Mouse (Mus musculus): ENCODE results near the gene Eif3b. TPM values are rescaled to one million over a fixed set of nuclear protein-coding genes. Genes with fewer than 3 reads are reported as not detected.

Eif3b gene
- polyA plus RNA-seq (2012; rRNA removed) = 125 and 145 TPM in 2 replicates

DNA sequence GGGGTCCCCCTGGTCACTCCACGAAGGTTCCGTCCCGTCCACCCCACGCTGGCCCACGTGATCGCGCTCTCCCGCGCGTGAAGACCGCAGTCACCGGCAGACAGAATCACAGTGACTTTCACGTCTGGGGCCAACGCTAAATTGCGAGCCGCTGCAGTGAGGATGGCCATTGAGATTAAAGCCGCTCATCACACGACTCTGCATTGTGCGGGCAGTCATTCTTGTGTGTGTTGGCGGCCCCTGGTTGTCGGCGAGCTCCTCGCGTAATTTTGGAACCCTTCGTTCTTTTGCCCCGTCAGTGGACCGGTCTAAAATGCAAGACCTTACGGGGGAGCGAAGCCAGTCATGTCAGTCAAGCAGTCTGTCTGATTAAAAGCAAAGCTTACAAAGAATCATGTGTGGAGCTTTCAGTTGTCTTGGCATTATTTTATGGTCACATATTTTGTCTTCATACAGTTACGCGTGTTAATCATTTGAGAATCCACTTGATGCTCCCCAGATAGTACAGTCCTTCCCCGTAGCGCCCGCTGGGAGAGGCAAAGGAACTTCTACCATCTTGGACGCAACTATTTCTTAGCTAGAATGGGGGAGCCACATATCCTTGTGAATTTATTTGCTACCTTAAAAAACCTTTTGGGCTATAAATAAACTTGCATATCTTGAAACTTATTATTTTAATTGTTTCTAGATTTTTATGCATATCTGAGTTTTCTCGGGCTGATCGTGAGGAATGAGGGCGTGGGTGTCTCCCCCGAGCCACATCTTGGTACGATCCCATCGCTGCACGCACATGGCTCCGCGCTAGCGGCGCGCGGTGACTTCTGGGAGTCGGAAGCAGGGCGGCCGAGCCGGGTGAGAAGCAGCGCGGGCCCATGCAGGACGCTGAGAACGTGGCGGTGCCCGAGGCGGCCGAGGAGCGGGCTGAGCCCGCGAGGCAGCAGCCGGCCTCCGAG, at the start of gene Eif3b:
Eif3b (plus strand) TSS at position 840 of the 953 bp plus-strand sequence.

DNA sequence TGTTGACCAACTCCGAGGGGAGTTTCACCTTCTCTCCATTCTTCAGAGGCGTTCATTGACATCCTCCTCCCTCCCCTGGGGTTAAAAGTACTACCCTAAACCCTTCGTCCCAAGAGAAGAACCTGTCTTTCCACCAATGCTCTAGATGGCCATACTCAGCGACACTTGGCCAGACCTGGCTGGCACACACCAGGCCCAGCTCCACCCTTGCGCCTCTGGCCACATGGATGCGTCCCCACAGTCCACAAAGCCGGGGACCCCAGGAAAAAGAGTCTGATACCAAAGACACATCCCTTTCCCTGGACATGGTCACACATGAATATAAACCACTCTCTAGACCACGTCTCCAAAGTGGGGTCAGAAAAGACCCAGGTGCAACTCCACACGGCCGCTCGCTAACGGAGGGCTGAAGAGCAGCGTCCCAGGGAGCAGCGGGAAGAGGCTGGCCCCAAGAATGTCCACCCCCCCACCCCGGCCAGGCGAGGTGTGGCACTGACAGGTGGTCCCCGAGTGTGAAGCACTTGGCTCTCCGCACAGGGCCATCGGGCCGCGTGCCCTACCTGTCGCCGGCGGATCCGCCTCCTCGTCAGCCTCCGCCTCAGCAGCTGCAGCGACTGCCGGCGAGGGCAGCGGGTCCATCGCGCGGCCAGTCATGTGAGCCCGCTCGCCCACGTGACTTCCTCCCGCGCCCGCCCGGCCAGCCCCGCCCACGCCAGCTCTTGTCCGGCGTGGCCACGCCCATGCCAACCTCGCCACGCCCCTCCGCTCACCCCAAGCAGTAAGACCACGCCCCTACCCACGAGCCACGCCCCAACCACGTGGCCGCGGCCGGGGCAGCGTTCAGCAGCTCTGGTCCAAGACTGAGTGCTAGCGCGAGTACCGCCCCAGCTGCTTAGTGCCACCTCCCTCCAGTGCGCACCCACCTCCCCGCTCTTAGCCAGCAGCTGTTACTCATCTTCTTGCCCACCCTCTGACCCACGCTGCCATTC, 30.2 kb upstream of the Eif3b start, which contains the start of gene Snx8:
Snx8 (minus strand) TSS at position 675 of the 989 bp plus-strand sequence.

DNA sequence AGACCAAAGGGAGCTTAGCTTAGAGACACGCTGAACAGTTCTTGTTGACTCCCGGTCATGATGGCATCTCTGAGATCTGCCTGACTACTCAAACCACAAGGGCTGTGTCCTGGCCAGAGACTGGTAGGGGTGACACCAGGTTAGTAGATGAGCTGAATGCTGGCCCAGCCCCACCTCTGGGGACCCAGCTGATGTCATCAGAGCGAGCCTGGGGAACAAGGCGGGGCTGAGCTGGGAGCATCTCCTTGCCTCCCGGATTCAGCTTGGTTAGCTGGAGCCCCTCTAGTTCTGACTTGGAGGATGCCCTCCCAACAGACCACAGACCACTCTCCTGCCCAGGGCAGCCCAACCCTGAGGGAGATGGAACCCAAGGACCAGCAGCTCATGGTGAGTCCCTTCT, 26.2 kb downstream of the Eif3b start, which contains the start of gene Gm4869:
Gm4869 (plus strand) TSS at position 301 of the 400 bp plus-strand sequence.

Other genes starting within 250 kb of the Eif3b start
- gene Mad1l1, start 97.8 kb upstream of the Eif3b start, polyA plus RNA-seq (2012; rRNA removed) = 43.0 and 58.7 TPM in 2 replicates
- 7.9 and 11.5 TPM in 2 replicates for gene Nudt1, start 97.7 kb upstream of the Eif3b start, polyA plus RNA-seq (2012; rRNA removed)
- 7.7 and 10.6 TPM in 2 replicates for gene Mrm2, start 87.4 kb upstream of the Eif3b start, polyA plus RNA-seq (2012; rRNA removed)
- 24.4 and 27.2 TPM in 2 replicates for gene Snx8, start 30.1 kb upstream of the Eif3b start, polyA plus RNA-seq (2012; rRNA removed)
- gene Gm4869, start 26.3 kb downstream of the Eif3b start, polyA plus RNA-seq (2012; rRNA removed) = 0.03 and 0.11 TPM in 2 replicates
- 31.5 and 40.0 TPM in 2 replicates for gene Chst12, start 86.2 kb downstream of the Eif3b start, polyA plus RNA-seq (2012; rRNA removed)
- gene Grifin, start 145.7 kb downstream of the Eif3b start, polyA plus RNA-seq (2012; rRNA removed) = not detected in 2 replicates
- 55.4 and 66.3 TPM in 2 replicates for gene Lfng, start 188.0 kb downstream of the Eif3b start, polyA plus RNA-seq (2012; rRNA removed)
- gene Ttyh3, start 229.7 kb downstream of the Eif3b start, polyA plus RNA-seq (2012; rRNA removed) = 116 and 137 TPM in 2 replicates